Mouse (Mus musculus): Measurements from ENCODE around the gene Gm12184. TPM values are rescaled to one million over a fixed set of nuclear protein-coding genes. Genes with fewer than 3 reads are reported as not detected.

Gm12184 gene
- polyA plus RNA-seq, 1 experiment from 2014 or later, result 2.6 TPM

DNA sequence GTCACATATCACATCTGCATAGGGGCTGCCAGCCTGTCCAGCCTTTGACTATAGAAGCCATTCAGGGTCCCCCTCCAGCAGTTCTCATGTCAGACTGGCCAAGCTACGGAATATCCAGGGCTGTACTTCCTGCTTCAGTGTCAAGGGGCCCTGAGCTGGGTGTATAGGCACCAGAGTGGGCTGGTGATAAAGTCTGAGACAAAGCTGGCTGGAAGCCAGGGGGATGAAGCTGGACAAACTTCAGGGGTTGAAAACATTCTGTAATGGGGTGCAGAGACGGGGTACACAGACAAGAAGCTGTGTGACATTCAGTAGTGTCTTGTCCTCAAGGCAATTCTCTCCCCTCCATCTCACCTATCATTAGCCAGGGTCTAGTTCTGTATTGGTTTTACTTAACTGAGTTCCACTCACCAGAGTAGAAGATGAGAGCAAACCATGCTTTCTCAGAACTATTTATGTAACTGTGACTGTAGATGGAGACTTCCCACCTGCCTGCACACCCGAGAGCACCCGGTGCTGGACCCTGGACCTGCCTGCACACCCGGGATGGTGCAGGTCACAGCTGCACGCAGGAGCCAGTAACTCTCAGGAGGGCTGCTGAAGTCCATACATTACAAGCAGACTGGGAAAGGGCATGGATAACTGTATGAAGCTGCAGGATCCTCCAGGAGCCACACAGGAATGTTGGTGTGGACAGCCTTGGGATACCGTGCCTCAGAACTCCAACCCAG is 43.1 kb upstream of the Gm12184 start:
- no peak for ATAC-seq (ENCODE audit: low read depth)

DNA sequence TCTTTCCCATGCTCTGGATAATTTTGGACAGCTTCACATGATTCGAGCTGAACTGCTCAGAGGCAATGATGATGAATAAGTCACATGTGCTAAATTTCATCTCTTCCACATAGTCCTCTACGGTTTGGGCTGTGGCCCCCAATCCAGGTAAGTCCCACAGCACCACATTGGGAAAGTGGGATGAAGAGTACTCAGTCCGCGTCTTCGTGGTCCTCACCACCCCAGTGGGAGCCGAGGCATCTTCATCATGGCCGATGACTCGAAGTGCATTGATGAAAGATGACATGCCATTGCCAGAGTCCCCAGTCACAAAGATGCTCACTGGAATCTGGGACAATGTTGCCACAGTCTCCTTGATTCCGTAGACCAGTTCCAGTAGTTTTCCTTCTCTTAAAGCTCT is 40.0 kb upstream of the Gm12184 start:
- ATAC-seq (ENCODE audit: low read depth), result no peak
- 94% methylated on average over 9 of the region's 9 CpGs for whole genome bisulfite sequencing

More for the DNA sequence above, 43.1 kb upstream of the Gm12184 start:
- H3K4me3 ChIP-seq (ENCODE audit: low read length), result peak overlapping the region; percentile 64
- H3K9me3 ChIP-seq (ENCODE audit: control insufficient read depth, low read length), result no peaks in the 10 kb centered on the region
- no peaks in the 10 kb centered on the region for H3K36me3 ChIP-seq (ENCODE audit: control insufficient read depth, insufficient read depth, low read length)
- H3K27me3 ChIP-seq (ENCODE audit: control insufficient read depth, insufficient read depth, low read depth, low read length), result no peaks in the 10 kb centered on the region
- peaks cover 17% of the 10 kb centered on the region for H3K4me1 ChIP-seq (replicated peaks; ENCODE audit: control insufficient read depth, insufficient read depth, low read length)
- H3K4me2 ChIP-seq (ENCODE audit: low read depth, low read length), result peak overlapping the region; percentile 69
- 29% methylated on average over 7 of the region's 7 CpGs for WGBS
- H3K27ac ChIP-seq (ENCODE audit: low read length), result peak overlapping the region; percentile 24; the same call in 1 of the 2 replicates
- H3K9ac ChIP-seq (ENCODE audit: low read length), result peak overlapping the region; percentile 52

DNA sequence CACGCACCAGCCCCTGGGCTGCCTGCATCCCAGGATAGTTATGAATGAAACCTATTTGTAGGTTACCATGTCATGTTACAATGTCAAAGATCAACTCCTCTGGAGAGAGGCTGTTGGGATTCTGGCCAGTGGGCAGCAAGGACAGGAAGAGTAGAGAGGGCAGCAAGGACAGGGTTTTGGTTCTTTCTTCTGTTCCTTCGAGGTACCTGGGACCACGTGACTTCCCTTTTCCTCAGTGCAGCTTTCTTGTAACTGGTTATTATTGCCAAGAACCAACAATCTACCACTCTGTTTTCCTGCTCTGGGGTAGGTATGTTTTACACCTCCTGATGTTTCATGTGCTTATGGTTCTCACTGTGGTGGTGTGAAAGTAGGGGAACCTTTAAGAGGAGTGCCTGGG is 37.4 kb upstream of the Gm12184 start:
- Histone ChIP-seq H3K4me1 (replicated peaks; ENCODE audit: control insufficient read depth, insufficient read depth, low read length) (peaks cover under 1% of the 10 kb centered on the region), H3K4me3 (ENCODE audit: low read length) (no peak overlapping the region), H3K36me3 (ENCODE audit: control insufficient read depth, insufficient read depth, low read length) (no peaks in the 10 kb centered on the region), H3K4me2 (ENCODE audit: low read depth, low read length) (no peak overlapping the region), H3K9ac (ENCODE audit: low read length) (no peak overlapping the region), H3K9me3 (ENCODE audit: control insufficient read depth, low read length) (no peaks in the 10 kb centered on the region), H3K27me3 (ENCODE audit: control insufficient read depth, insufficient read depth, low read depth, low read length) (no peaks in the 10 kb centered on the region; the same call in 1 of the 2 replicates), H3K27ac (ENCODE audit: low read length) (no peak overlapping the region)
- no peak for ATAC-seq (ENCODE audit: low read depth)
- 91% methylated on average over 3 of the region's 3 CpGs for WGBS

More for the DNA sequence above, 40.0 kb upstream of the Gm12184 start:
- H3K4me2 ChIP-seq (ENCODE audit: low read depth, low read length), result no peak overlapping the region
- H3K4me1 ChIP-seq (replicated peaks; ENCODE audit: control insufficient read depth, insufficient read depth, low read length), result peaks cover 12% of the 10 kb centered on the region
- H3K4me3 ChIP-seq (ENCODE audit: low read length), result no peak overlapping the region
- H3K9ac ChIP-seq (ENCODE audit: low read length), result no peak overlapping the region
- H3K36me3 ChIP-seq (ENCODE audit: control insufficient read depth, insufficient read depth, low read length), result no peaks in the 10 kb centered on the region
- H3K27me3 ChIP-seq (ENCODE audit: control insufficient read depth, insufficient read depth, low read depth, low read length), result no peaks in the 10 kb centered on the region
- H3K9me3 ChIP-seq (ENCODE audit: control insufficient read depth, low read length), result no peaks in the 10 kb centered on the region
- no peak overlapping the region for H3K27ac ChIP-seq (ENCODE audit: low read length)

DNA sequence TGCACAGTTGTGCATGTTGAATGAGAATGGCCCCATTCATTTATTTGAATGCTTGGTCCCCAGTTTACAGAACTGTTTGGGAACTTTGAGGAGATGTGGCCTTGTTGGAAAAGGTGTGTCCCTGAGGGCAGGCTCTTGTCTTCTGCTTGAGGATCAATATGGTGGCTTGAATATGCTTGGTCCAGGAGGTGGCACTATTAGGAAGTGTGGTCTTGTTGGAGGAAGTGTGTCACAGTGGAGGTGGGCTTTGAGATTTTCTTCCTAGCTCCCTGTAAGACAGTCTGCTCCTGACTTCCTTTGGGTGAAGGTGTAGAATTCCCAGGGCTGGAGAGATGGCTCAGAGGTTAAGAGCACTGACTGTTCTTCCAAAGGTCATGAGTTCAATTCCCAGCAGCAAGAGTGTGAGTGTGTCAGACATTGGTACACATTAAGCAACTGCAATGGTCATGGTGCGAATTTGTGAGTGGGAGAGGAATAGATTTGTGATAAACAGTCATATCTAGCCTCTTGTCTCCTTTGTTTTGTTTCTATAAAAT is 36.4 kb upstream of the Gm12184 start:
- Histone ChIP-seq H3K9ac (ENCODE audit: low read length) (no peak overlapping the region), H3K4me2 (ENCODE audit: low read depth, low read length) (no peak overlapping the region), H3K36me3 (ENCODE audit: control insufficient read depth, insufficient read depth, low read length) (no peaks in the 10 kb centered on the region), H3K4me3 (ENCODE audit: low read length) (no peak overlapping the region), H3K4me1 (replicated peaks; ENCODE audit: control insufficient read depth, insufficient read depth, low read length) (peaks cover 11% of the 10 kb centered on the region; the same call in 1 of the 2 replicates), H3K9me3 (ENCODE audit: control insufficient read depth, low read length) (no peaks in the 10 kb centered on the region), H3K27me3 (ENCODE audit: control insufficient read depth, insufficient read depth, low read depth, low read length) (no peaks in the 10 kb centered on the region; the same call in 1 of the 2 replicates), H3K27ac (ENCODE audit: low read length) (no peak overlapping the region)
- no peak for ATAC-seq (ENCODE audit: low read depth)
- 54% methylated on average over 1 of the region's 1 CpGs for WGBS

DNA sequence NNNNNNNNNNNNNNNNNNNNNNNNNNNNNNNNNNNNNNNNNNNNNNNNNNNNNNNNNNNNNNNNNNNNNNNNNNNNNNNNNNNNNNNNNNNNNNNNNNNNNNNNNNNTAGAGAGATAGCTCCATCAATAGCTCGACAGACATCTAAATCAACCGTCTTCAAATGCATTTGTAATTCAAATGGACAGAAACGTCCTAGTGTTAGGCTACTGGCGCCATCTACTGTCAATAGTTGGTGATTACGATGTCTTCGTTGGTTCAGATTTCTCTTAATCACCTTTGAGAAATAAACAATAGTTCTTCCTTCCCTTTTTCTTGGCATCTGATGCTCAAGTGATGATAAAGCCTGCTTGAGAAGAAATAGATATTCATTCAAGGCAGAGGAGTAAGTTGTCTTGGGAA is 32.6 kb upstream of the Gm12184 start:
- Histone ChIP-seq H3K36me3 (ENCODE audit: control insufficient read depth, insufficient read depth, low read length) (no peaks in the 10 kb centered on the region), H3K4me3 (ENCODE audit: low read length) (no peak overlapping the region; the same call in 1 of the 2 replicates), H3K27me3 (ENCODE audit: control insufficient read depth, insufficient read depth, low read depth, low read length) (no peaks in the 10 kb centered on the region; the same call in 1 of the 2 replicates), H3K27ac (ENCODE audit: low read length) (no peak overlapping the region), H3K9ac (ENCODE audit: low read length) (no peak overlapping the region), H3K9me3 (ENCODE audit: control insufficient read depth, low read length) (no peaks in the 10 kb centered on the region), H3K4me2 (ENCODE audit: low read depth, low read length) (peak overlapping the region; percentile 88), H3K4me1 (replicated peaks; ENCODE audit: control insufficient read depth, insufficient read depth, low read length) (peaks cover 22% of the 10 kb centered on the region; the same call in 1 of the 2 replicates)
- ATAC-seq (ENCODE audit: low read depth), result no peak
- under 1% methylated on average over 6 of the region's 6 CpGs for WGBS

DNA sequence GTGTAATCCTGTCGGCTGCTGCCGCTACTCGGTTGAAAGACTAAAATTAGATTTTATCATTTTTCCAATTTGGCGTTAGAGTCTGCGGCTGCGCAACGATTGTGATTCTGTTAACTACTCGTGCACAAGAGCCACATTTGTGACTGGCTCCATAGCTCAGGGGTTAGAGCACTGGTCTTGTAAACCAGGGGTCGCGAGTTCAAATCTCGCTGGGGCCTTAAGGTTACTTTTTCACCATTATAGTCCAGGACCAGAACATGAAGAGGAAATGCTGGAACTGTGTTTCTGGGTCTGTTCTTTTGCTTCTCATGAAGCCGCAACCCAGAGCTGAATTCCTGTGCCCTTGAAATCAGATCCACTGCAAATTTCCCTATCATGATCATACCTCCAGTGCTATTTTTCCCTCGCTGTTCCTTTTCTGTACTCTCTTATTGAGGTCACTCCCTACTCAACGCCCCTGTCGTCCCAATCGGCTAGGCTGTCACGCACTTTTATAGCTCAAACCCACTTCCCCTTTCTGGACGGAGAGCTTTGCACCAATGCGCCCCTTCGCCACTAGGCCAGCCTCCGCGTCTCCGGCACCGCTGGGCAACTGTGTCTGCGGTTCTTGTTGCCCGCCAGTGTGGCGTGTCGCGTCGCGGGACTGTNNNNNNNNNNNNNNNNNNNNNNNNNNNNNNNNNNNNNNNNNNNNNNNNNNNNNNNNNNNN is 27.2 kb upstream of the Gm12184 start:
- no peaks in the 10 kb centered on the region for H3K36me3 ChIP-seq (ENCODE audit: control insufficient read depth, insufficient read depth, low read length)
- no peaks in the 10 kb centered on the region for H3K27me3 ChIP-seq (ENCODE audit: control insufficient read depth, insufficient read depth, low read depth, low read length)
- H3K4me1 ChIP-seq (replicated peaks; ENCODE audit: control insufficient read depth, insufficient read depth, low read length), result peaks cover 22% of the 10 kb centered on the region
- whole genome bisulfite sequencing, result 0% methylated on average over 31 of the region's 31 CpGs
- H3K4me2 ChIP-seq (ENCODE audit: low read depth, low read length), result peak overlapping the region; percentile 67
- H3K4me3 ChIP-seq (ENCODE audit: low read length), result peak overlapping the region; percentile 64
- peak; percentile 56 for ATAC-seq (ENCODE audit: low read depth)
- 0 out of 2 replicates have a peak overlapping the region, but pooled peaks have one; percentile 40 for H3K27ac ChIP-seq (ENCODE audit: low read length)
- H3K9ac ChIP-seq (ENCODE audit: low read length), result peak overlapping the region; percentile 65
- H3K9me3 ChIP-seq (ENCODE audit: control insufficient read depth, low read length), result 0 out of 2 replicates have a peak, but pooled peaks cover 2% of the 10 kb centered on the region

DNA sequence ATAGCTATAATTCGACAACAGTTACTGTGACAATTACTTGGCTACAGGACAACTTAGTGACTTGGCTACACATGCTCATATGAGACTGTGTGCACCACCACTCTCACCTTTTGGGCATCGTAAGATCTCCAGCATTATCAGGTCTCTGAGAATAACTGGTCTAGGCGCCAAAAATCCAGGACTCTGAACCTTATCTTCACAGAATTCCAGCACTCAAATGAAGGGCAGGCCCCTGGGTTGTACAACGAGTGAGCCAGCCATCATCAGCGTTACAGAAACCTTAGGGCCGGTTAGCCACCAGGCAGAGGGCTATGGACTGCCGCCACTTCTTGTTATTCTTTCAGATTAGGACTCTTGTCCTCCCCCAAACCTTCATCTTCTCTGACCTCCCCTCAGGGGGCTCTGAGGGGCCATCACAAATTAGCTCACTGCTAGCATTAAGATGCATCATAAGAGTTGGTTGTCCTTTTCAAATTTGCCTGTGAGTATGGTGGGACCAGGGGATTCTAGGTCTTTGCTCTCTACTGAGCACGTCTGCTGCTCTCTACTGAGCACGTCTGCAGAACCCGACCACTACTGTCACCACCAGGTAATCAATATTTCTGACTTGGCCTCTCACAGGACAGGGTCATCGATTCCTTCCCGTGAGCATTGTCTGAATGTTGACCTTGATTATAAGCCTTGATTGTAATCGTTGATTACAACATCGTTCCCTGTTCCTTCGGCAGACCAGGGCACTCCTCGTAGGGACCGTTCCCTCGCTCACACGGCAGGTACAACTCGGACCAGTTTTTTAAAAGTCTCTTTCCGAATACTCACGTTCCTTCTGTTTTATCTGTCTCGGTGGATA is 26.4 kb upstream of the Gm12184 start:
- 8% methylated on average over 23 of the region's 23 CpGs for WGBS
- H3K27me3 ChIP-seq (ENCODE audit: control insufficient read depth, insufficient read depth, low read depth, low read length), result no peaks in the 10 kb centered on the region
- H3K4me1 ChIP-seq (replicated peaks; ENCODE audit: control insufficient read depth, insufficient read depth, low read length), result peaks cover 14% of the 10 kb centered on the region
- ATAC-seq (ENCODE audit: low read depth), result 0 out of 2 replicates have a peak, but pooled peaks have one; percentile 4
- no peaks in the 10 kb centered on the region for H3K36me3 ChIP-seq (ENCODE audit: control insufficient read depth, insufficient read depth, low read length)
- H3K27ac ChIP-seq (ENCODE audit: low read length), result no peak overlapping the region
- H3K9ac ChIP-seq (ENCODE audit: low read length), result peak overlapping the region; percentile 52
- peak overlapping the region; percentile 64 for H3K4me3 ChIP-seq (ENCODE audit: low read length)
- peak overlapping the region; percentile 67 for H3K4me2 ChIP-seq (ENCODE audit: low read depth, low read length)
- H3K9me3 ChIP-seq (ENCODE audit: control insufficient read depth, low read length), result 0 out of 2 replicates have a peak, but pooled peaks cover 2% of the 10 kb centered on the region

DNA sequence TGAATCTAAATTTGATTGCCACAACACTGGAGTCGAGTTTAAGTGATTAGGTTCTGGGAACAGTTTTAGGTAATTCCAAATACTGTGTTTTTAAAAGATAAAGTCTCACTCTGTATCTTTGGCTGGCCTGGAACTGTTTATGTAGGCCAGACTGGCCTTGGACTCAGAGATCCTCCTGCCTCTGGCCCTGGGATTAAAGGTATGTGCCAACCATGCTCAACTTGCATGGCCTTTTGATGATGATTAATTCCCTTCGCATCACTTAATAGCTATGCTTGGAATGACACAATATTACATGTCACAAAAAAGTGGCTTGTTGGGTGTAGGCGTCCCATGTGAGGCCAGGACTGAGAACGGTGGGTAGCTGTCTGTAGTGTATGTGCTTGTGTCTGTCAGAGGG is 25.7 kb upstream of the Gm12184 start:
- WGBS, result 79% methylated on average over 4 of the region's 4 CpGs
- H3K27ac ChIP-seq (ENCODE audit: low read length), result no peak overlapping the region
- no peak overlapping the region for H3K4me2 ChIP-seq (ENCODE audit: low read depth, low read length)
- no peaks in the 10 kb centered on the region for H3K36me3 ChIP-seq (ENCODE audit: control insufficient read depth, insufficient read depth, low read length)
- no peaks in the 10 kb centered on the region for H3K27me3 ChIP-seq (ENCODE audit: control insufficient read depth, insufficient read depth, low read depth, low read length)
- H3K4me3 ChIP-seq (ENCODE audit: low read length), result no peak overlapping the region
- H3K9me3 ChIP-seq (ENCODE audit: control insufficient read depth, low read length), result 0 out of 2 replicates have a peak, but pooled peaks cover 2% of the 10 kb centered on the region
- peaks cover 14% of the 10 kb centered on the region for H3K4me1 ChIP-seq (replicated peaks; ENCODE audit: control insufficient read depth, insufficient read depth, low read length)
- no peak for ATAC-seq (ENCODE audit: low read depth)
- no peak overlapping the region for H3K9ac ChIP-seq (ENCODE audit: low read length)

Data from lung, embryonic 16.5 days (tissue).